Mouse (Mus musculus) intestine, embryonic 15.5 days (tissue): ENCODE results near the gene St6galnac3. TPM values are rescaled to one million over a fixed set of nuclear protein-coding genes. Genes with fewer than 3 reads are reported as not detected.

Experiments used
- ATAC-seq: fragments of 200-750 bp; cut with Nextera tagmentation; 2 replicates; pipeline ENCODE4 v1.8.0; 2017; ENCODE audit warnings: moderate TSS enrichment, moderate library complexity
- H3K27ac ChIP-seq: fragments of 300-500 bp; sonication (generic); 2 replicates; pipeline ENCODE4 v1.5.1; 2015; ENCODE audit warnings: mild to moderate bottlenecking, inconsistent platforms
- H3K27me3 ChIP-seq: fragments of 300-500 bp; sonication (generic); replicated peaks from 2 replicates; pipeline ENCODE4 v1.6.1; 2015; ENCODE audit warnings: inconsistent platforms
- H3K36me3 ChIP-seq: fragments of 300-500 bp; sonication (generic); 2 replicates; pipeline ENCODE4 v1.6.1; 2015; ENCODE audit warnings: inconsistent platforms
- H3K4me1 ChIP-seq: fragments of 300-500 bp; sonication (generic); replicated peaks from 2 replicates; pipeline ENCODE4 v1.6.1; 2015; ENCODE audit warnings: inconsistent platforms
- H3K4me2 ChIP-seq: fragments of 300-500 bp; sonication (generic); replicated peaks from 2 replicates; pipeline ENCODE4 v1.6.1; 2015; ENCODE audit warnings: mild to moderate bottlenecking, inconsistent platforms
- H3K4me3 ChIP-seq: fragments of 300-500 bp; sonication (generic); replicated peaks from 2 replicates; pipeline ENCODE4 v1.5.1; 2015; ENCODE audit warnings: inconsistent platforms
- H3K9ac ChIP-seq: fragments of 300-500 bp; sonication (generic); 2 replicates; pipeline ENCODE4 v1.6.1; 2015; ENCODE audit warnings: inconsistent platforms
- H3K9me3 ChIP-seq: fragments of 300-500 bp; sonication (generic); 2 replicates; pipeline ENCODE4 v1.6.1; 2016; ENCODE audit warnings: inconsistent platforms
- WGBS: fragments of 180-500 bp; shearing (Covaris S2); methylation state at CpG from one replicate; pipeline ENCODE4 v1.1.7; 2015; 5-methylcytosine and 5-hydroxymethylcytosine counted together
- polyA plus RNA-seq: library from polyadenylated mRNA; unstranded; fragments of >200 nt; fragmentation: Nextera tagmentation; extraction: Ambion mirVana; gene quantifications from 2 replicates; pipeline ENCODE4 v1.2.1, GENCODE M21; 2015

The St6galnac3 gene
- polyA plus RNA-seq, 1 experiment from 2014 or later: 34.5 TPM

DNA sequence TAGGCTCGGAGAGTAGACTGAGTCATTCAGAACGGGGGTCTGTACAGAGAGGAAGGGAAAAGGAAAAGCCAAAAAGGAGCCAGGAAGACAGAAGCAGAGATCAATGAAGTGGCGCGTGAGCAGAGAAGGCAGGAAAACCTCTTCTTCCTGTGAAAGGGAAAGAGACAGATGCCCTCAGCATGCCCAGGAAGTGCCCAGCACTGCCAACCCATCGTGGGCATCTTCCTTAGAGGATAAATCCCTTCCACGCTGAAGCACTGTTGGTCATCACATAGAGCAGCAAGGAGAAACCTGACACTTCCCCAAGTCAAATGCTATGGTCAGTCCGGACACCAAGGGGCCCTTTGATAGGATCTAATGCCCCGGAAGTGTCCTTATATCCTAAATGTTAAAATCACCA lies 401.5 kb downstream of the St6galnac3 start:
- no peak for ATAC-seq
- whole genome bisulfite sequencing: 84% methylated on average over 8 of the region's 8 CpGs
- H3K4me2 ChIP-seq: no peak overlapping the region
- H3K9me3 ChIP-seq: no peaks in the 10 kb centered on the region
- no peaks in the 10 kb centered on the region for H3K4me1 ChIP-seq
- no peak overlapping the region for H3K4me3 ChIP-seq
- no peaks in the 10 kb centered on the region for H3K27me3 ChIP-seq
- H3K27ac ChIP-seq: no peak overlapping the region
- no peak overlapping the region for H3K9ac ChIP-seq
- no peaks in the 10 kb centered on the region for H3K36me3 ChIP-seq

DNA sequence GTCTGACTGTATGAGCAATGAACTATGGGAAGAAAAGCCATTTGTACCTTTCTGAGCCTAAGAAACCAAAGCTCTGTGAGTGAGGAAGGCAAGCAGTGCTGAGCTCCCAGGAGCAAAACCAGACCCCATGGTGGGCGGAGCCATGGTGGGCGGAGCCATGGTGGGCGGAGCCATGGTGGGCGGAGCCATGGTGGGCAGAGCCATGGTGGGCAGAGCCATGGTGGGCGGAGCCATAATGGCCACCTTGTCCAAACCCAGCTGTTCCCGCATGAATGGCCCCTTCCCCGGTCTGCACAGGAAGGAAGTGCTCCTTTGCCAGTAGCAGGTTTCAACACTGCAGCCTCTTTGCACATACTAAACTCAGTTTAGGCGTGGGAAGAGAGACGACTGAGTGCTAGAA lies 411.4 kb downstream of the St6galnac3 start:
- no peak overlapping the region for H3K27ac ChIP-seq
- no peaks in the 10 kb centered on the region for H3K27me3 ChIP-seq
- no peak for ATAC-seq
- no peak overlapping the region for H3K9ac ChIP-seq
- WGBS: 67% methylated on average over 7 of the region's 9 CpGs
- H3K36me3 ChIP-seq: no peaks in the 10 kb centered on the region
- H3K4me3 ChIP-seq: no peak overlapping the region
- H3K9me3 ChIP-seq: no peaks in the 10 kb centered on the region
- H3K4me1 ChIP-seq: no peaks in the 10 kb centered on the region
- no peak overlapping the region for H3K4me2 ChIP-seq

DNA sequence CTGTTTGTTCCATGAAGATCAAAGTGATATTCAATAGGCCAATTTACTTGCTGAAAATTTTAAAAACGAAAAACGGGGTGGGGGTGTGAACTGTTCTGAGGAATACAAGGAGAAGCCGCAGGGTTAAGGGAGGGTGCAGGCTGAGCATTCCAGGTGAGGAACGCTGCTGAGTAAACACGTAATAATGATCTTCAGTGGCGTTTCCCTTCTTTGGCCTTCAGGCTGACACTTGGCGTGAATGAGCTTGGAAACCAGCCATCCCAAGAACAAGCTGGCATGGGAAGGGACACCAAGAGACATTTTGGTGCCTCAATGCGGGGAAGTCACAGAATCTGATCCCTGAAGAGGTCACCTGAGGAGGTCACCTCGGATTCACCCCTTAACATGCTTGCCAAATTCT lies 411.8 kb downstream of the St6galnac3 start:
- Histone ChIP-seq H3K27ac (no peak overlapping the region), H3K4me1 (no peaks in the 10 kb centered on the region), H3K9me3 (no peaks in the 10 kb centered on the region), H3K36me3 (no peaks in the 10 kb centered on the region), H3K9ac (no peak overlapping the region), H3K4me2 (no peak overlapping the region), H3K4me3 (no peak overlapping the region), H3K27me3 (no peaks in the 10 kb centered on the region)
- 85% methylated on average over 9 of the region's 9 CpGs for WGBS
- ATAC-seq: no peak

DNA sequence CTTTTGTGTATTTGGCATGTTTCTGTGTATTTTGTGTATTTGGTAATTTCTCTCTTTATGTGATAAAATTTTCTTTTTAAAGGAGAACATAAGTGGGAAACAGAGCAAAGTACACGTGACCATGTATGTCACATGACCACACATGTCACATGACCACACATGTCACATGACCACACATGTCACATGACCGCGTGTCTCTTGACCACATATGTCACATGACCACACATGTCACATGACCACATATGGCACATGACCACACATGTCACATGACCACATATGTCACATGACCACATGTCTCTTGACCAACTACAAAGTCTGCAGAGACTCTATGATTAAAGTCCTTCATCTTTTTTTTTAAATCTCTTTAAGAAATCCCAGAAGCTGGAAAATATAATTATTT lies 413.0 kb downstream of the St6galnac3 start:
- Histone ChIP-seq H3K27ac (no peak overlapping the region), H3K4me3 (no peak overlapping the region), H3K36me3 (no peaks in the 10 kb centered on the region), H3K27me3 (no peaks in the 10 kb centered on the region), H3K9ac (no peak overlapping the region), H3K4me1 (no peaks in the 10 kb centered on the region), H3K4me2 (no peak overlapping the region), H3K9me3 (no peaks in the 10 kb centered on the region)
- no peak for ATAC-seq
- WGBS: 89% methylated on average over 3 of the region's 3 CpGs

DNA sequence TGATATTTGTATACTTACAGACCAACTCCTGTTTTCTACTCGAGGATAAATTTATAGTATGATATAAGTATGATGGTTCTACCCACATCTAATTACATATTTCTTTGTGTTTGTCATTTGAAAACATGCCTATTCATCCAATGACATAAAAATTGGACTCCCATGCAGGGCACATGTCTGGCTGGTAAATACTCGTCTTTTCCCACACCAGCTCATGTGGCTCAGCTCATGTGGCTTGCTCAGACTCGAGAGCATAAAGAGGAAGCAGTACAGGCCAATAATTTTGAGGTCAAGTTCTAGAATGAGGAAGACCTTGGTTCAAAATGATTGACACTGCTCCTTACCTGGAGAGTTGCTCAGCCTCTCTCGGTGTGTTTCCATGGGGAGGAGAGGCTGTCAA lies 416.6 kb downstream of the St6galnac3 start:
- no peak overlapping the region for H3K27ac ChIP-seq
- H3K36me3 ChIP-seq: no peaks in the 10 kb centered on the region
- H3K4me2 ChIP-seq: no peak overlapping the region
- H3K4me1 ChIP-seq: no peaks in the 10 kb centered on the region
- no peak overlapping the region for H3K9ac ChIP-seq
- H3K9me3 ChIP-seq: no peaks in the 10 kb centered on the region
- H3K27me3 ChIP-seq: no peaks in the 10 kb centered on the region
- ATAC-seq: no peak
- 87% methylated on average over 4 of the region's 4 CpGs for WGBS
- no peak overlapping the region for H3K4me3 ChIP-seq

DNA sequence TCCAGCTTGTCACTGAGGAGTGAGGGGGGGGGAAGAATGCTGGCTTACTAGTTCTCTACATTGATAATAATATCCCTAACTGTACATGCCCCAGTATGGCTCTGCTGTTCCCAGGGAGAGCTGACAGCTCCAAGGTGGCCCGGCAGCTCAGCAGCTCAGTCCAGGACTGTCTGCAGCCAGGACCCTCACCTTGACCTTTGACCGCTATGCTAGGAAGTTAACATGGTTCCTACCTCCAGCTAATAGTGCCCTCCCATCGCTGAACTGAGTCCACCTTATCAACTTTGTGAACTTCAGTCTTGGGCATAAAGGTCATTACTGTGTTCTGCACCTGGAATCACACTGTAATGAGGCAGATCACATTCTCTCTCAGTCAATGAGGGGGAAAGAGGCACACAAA lies 419.8 kb downstream of the St6galnac3 start:
- Histone ChIP-seq H3K36me3 (no peaks in the 10 kb centered on the region), H3K4me3 (no peak overlapping the region), H3K9me3 (no peaks in the 10 kb centered on the region), H3K4me2 (no peak overlapping the region), H3K4me1 (no peaks in the 10 kb centered on the region), H3K9ac (no peak overlapping the region), H3K27me3 (no peaks in the 10 kb centered on the region), H3K27ac (no peak overlapping the region)
- WGBS: 62% methylated on average over 3 of the region's 3 CpGs
- peak; percentile 28; the same call in 1 of the 2 replicates for ATAC-seq

DNA sequence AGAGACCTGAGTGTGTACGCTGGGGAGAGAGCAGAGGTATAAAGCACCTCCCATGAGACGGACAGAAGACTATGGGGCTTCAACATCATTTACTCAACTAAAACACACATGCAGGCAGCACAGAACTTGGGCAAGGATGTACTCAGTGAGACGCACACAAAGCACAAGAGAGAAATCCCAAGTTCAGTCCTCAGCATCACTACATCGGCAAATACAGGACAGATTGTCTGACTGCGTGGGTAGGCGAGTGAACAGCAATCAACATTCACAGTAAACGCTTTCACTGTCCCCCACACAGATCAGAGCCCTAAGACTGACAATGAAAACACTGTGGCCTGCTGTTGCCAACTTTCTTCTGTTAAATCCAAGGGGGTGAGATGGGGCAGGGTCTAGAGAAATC lies 422.6 kb downstream of the St6galnac3 start:
- no peaks in the 10 kb centered on the region for H3K4me1 ChIP-seq
- no peaks in the 10 kb centered on the region for H3K9me3 ChIP-seq
- no peak for ATAC-seq
- 92% methylated on average over 7 of the region's 7 CpGs for WGBS
- no peak overlapping the region for H3K4me3 ChIP-seq
- no peak overlapping the region for H3K9ac ChIP-seq
- no peaks in the 10 kb centered on the region for H3K27me3 ChIP-seq
- H3K27ac ChIP-seq: no peak overlapping the region
- no peak overlapping the region for H3K4me2 ChIP-seq
- H3K36me3 ChIP-seq: no peaks in the 10 kb centered on the region

DNA sequence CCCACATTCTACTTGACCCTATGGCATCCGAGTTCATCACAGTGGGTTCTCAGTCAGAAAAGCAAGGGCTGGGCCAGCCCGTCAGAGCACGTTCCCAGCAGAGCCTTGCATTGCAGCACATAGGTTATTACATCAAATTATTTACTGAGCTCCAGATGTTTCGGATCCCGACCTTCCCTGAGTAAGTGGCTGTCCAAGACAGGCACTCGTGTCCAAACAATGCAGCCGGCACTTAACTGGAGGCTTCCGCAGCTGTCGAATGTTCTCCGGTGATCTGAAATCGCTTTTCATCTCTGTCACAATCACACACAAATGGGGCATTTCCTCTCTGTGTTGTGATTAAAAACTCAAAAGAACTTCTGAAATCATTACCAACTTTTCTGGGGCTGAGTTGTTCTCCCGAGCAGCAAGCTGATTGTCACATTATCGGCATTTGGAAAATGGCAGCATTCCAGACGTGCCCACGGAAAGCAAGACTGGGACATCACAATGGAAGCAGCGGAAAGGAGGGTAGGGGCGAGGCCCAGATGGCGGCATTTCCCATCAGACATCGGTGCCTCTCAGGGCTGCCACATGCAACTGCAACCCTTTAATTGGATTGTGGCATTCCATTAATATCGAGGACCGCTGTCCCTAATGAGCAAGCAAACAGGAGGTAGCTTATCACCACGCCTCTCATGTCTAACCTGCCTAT lies 428.5 kb downstream of the St6galnac3 start:
- Histone ChIP-seq H3K27ac (no peak overlapping the region), H3K27me3 (no peaks in the 10 kb centered on the region), H3K36me3 (no peaks in the 10 kb centered on the region), H3K4me1 (no peaks in the 10 kb centered on the region), H3K9me3 (no peaks in the 10 kb centered on the region), H3K9ac (no peak overlapping the region), H3K4me3 (no peak overlapping the region), H3K4me2 (peak overlapping the region; percentile 17; the same call in 1 of the 2 replicates)
- ATAC-seq: peak; percentile 51; the same call in 1 of the 2 replicates
- 51% methylated on average over 22 of the region's 22 CpGs for WGBS

DNA sequence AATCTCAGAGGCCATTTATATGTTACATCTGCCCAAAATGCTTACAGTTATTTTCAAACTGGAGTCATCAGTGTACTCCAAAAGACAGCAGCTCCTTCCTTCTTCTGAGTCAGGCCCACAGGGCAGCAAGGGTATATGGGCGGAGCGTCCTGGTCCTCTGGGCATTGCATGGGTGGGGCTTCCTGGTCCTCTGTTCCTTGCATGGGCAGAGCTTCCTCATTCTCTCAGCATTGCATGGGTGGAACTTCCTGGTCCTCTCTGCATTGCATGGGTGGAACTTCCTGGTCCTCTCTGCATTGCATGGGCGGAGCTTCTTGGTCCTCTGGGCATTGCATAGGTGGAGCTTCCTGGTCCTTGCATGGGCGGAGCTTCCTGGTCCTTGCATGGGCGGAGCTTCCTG lies 432.1 kb downstream of the St6galnac3 start:
- ATAC-seq: 0 out of 2 replicates have a peak, but pooled peaks have one; percentile 55

DNA sequence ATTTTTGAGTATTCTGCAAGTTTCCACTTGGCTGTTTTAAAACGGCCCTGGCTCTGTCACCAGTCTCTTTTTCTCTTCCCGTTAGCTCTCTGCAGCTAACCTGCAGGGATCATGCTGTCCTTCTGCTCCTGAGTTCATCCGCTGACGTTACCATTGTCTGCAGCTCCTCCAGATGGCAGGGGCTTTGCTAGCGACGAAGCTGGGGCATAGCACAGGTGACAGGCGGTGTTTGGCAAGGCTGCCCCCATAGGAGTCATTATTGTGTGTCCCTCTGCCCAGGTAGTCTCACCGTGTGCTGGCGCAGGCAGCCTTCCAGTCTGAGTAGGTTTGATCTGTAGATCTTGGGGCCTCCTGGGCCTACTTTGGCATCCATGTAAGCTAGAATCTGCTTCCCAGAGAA lies 432.6 kb downstream of the St6galnac3 start:
- Histone ChIP-seq H3K27me3 (no peaks in the 10 kb centered on the region), H3K36me3 (no peaks in the 10 kb centered on the region), H3K9ac (no peak overlapping the region), H3K27ac (no peak overlapping the region), H3K9me3 (no peaks in the 10 kb centered on the region), H3K4me2 (no peak overlapping the region), H3K4me1 (no peaks in the 10 kb centered on the region), H3K4me3 (no peak overlapping the region)
- ATAC-seq: no peak
- 84% methylated on average over 9 of the region's 9 CpGs for WGBS

More for the DNA sequence above, 432.1 kb downstream of the St6galnac3 start:
- Histone ChIP-seq H3K27ac (no peak overlapping the region), H3K36me3 (no peaks in the 10 kb centered on the region), H3K27me3 (no peaks in the 10 kb centered on the region), H3K4me3 (no peak overlapping the region), H3K4me2 (no peak overlapping the region), H3K4me1 (no peaks in the 10 kb centered on the region), H3K9me3 (no peaks in the 10 kb centered on the region), H3K9ac (no peak overlapping the region)
- 94% methylated on average over 5 of the region's 5 CpGs for WGBS

DNA sequence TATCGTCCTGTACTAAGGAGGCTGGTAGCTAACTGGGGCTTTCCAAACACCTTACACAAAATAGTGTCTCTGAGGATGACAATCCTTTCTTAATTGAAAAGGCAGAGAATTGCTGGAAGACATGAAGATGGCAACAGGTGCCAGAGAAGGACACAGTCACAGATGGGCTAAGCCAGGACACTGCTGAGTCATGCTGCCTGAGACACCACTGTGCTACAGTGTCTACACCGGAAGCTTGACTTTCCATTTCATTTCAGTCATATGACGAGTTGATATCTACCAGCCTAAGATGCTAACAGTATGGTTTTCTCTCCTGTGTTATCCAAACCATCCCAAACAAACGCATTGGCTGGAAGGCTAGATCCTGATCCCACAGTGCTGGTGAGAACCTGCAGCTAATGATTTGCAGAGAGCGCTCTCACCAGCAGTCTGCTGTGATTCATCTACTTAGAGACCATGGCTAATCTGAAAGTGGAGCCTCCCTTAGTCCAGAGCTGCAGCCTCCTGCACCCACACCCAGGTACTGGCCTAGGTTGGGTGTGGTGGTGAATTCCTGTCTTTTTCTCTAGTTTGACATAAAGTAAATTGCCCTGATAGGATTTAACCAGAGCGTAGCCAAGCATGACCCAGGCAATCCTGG lies 433.4 kb downstream of the St6galnac3 start:
- Histone ChIP-seq H3K4me2 (no peak overlapping the region), H3K9ac (no peak overlapping the region), H3K27me3 (no peaks in the 10 kb centered on the region), H3K9me3 (no peaks in the 10 kb centered on the region), H3K27ac (no peak overlapping the region), H3K4me1 (no peaks in the 10 kb centered on the region), H3K4me3 (no peak overlapping the region), H3K36me3 (no peaks in the 10 kb centered on the region)
- 79% methylated on average over 6 of the region's 6 CpGs for WGBS
- ATAC-seq: no peak

DNA sequence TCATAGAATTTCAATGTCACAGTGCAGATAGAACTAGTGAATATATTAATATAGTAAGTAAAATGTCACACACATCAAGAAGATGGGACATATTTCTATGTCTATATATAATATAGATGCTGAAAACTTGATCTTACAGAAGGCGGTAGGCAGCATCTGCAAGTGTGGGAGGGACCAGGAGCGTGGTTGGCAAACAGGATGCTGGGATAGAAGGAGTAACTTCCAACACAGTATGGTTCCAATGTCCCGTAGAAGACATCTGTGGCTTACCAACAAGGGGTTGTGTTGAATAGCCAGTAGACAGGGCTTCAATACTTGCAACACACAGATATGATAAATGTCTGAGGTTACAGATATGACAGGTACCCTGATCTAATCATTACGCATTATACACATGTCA lies 435.0 kb downstream of the St6galnac3 start:
- Histone ChIP-seq H3K27ac (no peak overlapping the region), H3K9ac (no peak overlapping the region), H3K27me3 (no peaks in the 10 kb centered on the region), H3K4me1 (no peaks in the 10 kb centered on the region), H3K9me3 (no peaks in the 10 kb centered on the region), H3K4me2 (no peak overlapping the region), H3K4me3 (no peak overlapping the region), H3K36me3 (no peaks in the 10 kb centered on the region)
- 92% methylated on average over 4 of the region's 4 CpGs for WGBS
- ATAC-seq: no peak

DNA sequence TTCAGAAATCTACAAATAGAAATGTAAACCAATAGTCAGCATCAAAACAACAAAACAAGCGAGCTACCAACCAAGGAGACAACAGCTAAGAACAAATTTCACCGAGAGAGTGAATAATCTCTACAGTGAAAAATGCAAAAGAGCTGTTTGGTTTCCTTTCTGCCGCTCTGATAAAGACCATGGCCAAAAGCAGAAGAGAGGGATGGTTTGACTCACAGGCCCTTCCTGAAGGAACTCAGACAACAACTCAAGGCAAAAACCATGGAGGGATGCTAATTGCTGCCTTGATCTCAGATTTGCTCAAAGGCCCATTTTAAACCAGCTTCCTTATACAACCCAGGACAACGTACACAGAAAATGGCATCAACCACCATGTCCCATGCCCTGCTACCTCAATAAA lies 437.4 kb downstream of the St6galnac3 start:
- Histone ChIP-seq H3K4me2 (no peak overlapping the region), H3K36me3 (no peaks in the 10 kb centered on the region), H3K27ac (no peak overlapping the region), H3K27me3 (no peaks in the 10 kb centered on the region), H3K9ac (no peak overlapping the region), H3K4me3 (no peak overlapping the region), H3K4me1 (no peaks in the 10 kb centered on the region), H3K9me3 (no peaks in the 10 kb centered on the region)
- ATAC-seq: no peak
- 91% methylated on average over 4 of the region's 4 CpGs for WGBS
